Mouse (Mus musculus) C2C12 (cell line): ENCODE results near the gene Ranbp3.

Source experiments
- CEBPB ChIP-seq: IDR thresholded peaks from one replicate; pipeline ENCODE4 v1.6.1; 2011; ENCODE audit warnings: low read depth, mild to moderate bottlenecking, control low read depth, moderate library complexity
- CTCF ChIP-seq: IDR thresholded peaks from one replicate; pipeline ENCODE4 v1.5.1; 2011; ENCODE audit not compliant: control insufficient read depth, insufficient read depth, insufficient read length
- FOSL1 ChIP-seq: IDR thresholded peaks from one replicate; pipeline ENCODE4 v1.8.0; 2011; ENCODE audit warnings: mild to moderate bottlenecking, low read length; ENCODE audit not compliant: poor library complexity, insufficient read depth, severe bottlenecking
- MAX ChIP-seq: IDR thresholded peaks from one replicate; pipeline ENCODE4 v1.6.1; 2011; ENCODE audit warnings: mild to moderate bottlenecking, control low read depth
- MYOG ChIP-seq: IDR thresholded peaks from one replicate; pipeline ENCODE4 v1.6.1; 2011; ENCODE audit not compliant: control insufficient read depth, insufficient read length; ENCODE audit errors: extremely low read depth
- USF1 ChIP-seq: IDR thresholded peaks from one replicate; pipeline ENCODE4 v1.6.1; 2011; ENCODE audit warnings: low read depth, mild to moderate bottlenecking, control low read depth, moderate library complexity

DNA sequence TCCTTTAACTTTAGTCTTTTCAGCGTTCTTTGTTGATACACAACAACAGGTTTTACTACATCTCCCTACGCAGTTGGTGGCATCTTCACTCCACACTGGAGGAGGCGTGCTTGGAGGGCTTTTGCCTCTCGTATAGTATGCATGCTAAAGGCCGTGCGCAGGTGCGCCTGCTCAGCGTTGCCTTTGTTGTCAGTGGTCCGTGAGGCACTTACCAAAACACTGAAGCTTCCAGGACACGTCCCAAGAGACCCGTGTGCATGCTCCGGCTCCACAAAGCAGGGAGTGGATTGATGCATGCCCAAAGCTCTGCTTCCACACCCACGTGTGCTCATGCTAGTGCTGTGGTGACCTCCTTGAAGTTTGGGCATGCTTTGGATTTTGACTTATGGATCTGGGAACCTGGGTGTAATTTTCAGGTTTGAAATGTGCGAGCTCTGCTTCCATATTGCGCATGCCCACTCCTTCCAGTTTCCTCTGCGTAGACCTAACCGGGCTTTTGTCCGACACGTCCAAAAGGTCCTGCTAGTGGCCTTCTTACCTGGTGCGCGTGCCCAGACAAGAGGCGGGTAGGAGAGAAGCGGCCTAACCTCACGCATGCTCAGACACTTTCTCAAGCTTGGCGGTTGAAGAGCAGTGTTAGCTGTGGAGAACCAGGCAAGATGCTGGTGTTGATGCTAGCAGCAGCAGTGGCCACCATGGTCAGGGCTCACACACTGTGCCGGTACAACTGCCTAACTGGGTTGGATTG is 45.4 kb upstream of the Ranbp3 start, which contains the start of gene Catsperd:
- TF ChIP-seq MYOG (no peak), CTCF (no peak), USF1 (no peak), FOSL1 (no peak), MAX (no peak), CEBPB (no peak)
